Mouse (Mus musculus) C2C12 (cell line): ENCODE measurements at regions not wholly inside any gene's neighbourhood (a gene's known extent, or its start where the extent isn't known, plus 50 kb on each side); places are given as distances from the start of the nearest gene placed in this dataset.

Experiments
- H3K27me3 ChIP-seq: one replicate; pipeline ENCODE4 v1.6.1; 2011; ENCODE audit not compliant: control insufficient read depth, insufficient read depth, insufficient read length
- H3K36me3 ChIP-seq: one replicate; pipeline ENCODE4 v1.6.1; 2011; ENCODE audit not compliant: control insufficient read depth, insufficient read depth
- H3K4me3 ChIP-seq: one replicate; pipeline ENCODE4 v1.5.1; 2011; ENCODE audit warnings: mild to moderate bottlenecking, control low read depth; ENCODE audit not compliant: poor library complexity, insufficient read depth, severe bottlenecking
- H3K79me2 ChIP-seq: one replicate; pipeline ENCODE4 v1.6.1; 2011; ENCODE audit not compliant: control insufficient read depth, insufficient read depth
- H3K79me3 ChIP-seq: one replicate; pipeline ENCODE4 v1.6.1; 2011; ENCODE audit warnings: low read depth, control low read depth
- H3ac ChIP-seq: one replicate; pipeline ENCODE3; 2011; ENCODE audit warnings: low read depth; ENCODE audit not compliant: control insufficient read depth, insufficient read length
- CEBPB ChIP-seq: IDR thresholded peaks from one replicate; pipeline ENCODE4 v1.6.1; 2011; ENCODE audit warnings: low read depth, mild to moderate bottlenecking, control low read depth, moderate library complexity
- CTCF ChIP-seq: IDR thresholded peaks from one replicate; pipeline ENCODE4 v1.5.1; 2011; ENCODE audit not compliant: control insufficient read depth, insufficient read depth, insufficient read length
- FOSL1 ChIP-seq: IDR thresholded peaks from one replicate; pipeline ENCODE4 v1.8.0; 2011; ENCODE audit warnings: mild to moderate bottlenecking, low read length; ENCODE audit not compliant: poor library complexity, insufficient read depth, severe bottlenecking
- MAX ChIP-seq: IDR thresholded peaks from one replicate; pipeline ENCODE4 v1.6.1; 2011; ENCODE audit warnings: mild to moderate bottlenecking, control low read depth
- MYOD1 ChIP-seq: IDR thresholded peaks from one replicate; pipeline ENCODE4 v1.6.1; 2011; ENCODE audit warnings: low read depth; ENCODE audit not compliant: control insufficient read depth, insufficient read length
- MYOG ChIP-seq: IDR thresholded peaks from one replicate; pipeline ENCODE4 v1.6.1; 2011; ENCODE audit not compliant: control insufficient read depth, insufficient read length; ENCODE audit errors: extremely low read depth
- USF1 ChIP-seq: IDR thresholded peaks from one replicate; pipeline ENCODE4 v1.6.1; 2011; ENCODE audit warnings: low read depth, mild to moderate bottlenecking, control low read depth, moderate library complexity

GRCm38 (mm10) chr14:99516703-99517102 lies 218.2 kb downstream of the Klf5 start:
- Histone ChIP-seq H3ac (no peak overlapping the region), H3K4me3 (no peak overlapping the region), H3K79me2 (no peaks in the 10 kb centered on the region), H3K36me3 (no peaks in the 10 kb centered on the region), H3K27me3 (no peaks in the 10 kb centered on the region), H3K79me3 (no peaks in the 10 kb centered on the region)
- TF ChIP-seq USF1 = no peak
- no peak for TF ChIP-seq MAX
- no peak for TF ChIP-seq MYOG
- no peak for TF ChIP-seq FOSL1
- TF ChIP-seq CTCF = no peak
- no peak for TF ChIP-seq CEBPB
- no peak for TF ChIP-seq MYOD1

GRCm38 (mm10) chr14:99520343-99520742 lies 221.9 kb downstream of the Klf5 start:
- TF ChIP-seq CEBPB (no peak), CTCF (no peak), FOSL1 (no peak), MYOD1 (no peak), MYOG (no peak), MAX (no peak), USF1 (no peak)
- no peaks in the 10 kb centered on the region for H3K79me3 ChIP-seq
- no peaks in the 10 kb centered on the region for H3K27me3 ChIP-seq
- no peaks in the 10 kb centered on the region for H3K36me3 ChIP-seq
- H3ac ChIP-seq = no peak overlapping the region
- no peaks in the 10 kb centered on the region for H3K79me2 ChIP-seq
- H3K4me3 ChIP-seq = no peak overlapping the region

GRCm38 (mm10) chr14:99521954-99522523 lies 223.5 kb downstream of the Klf5 start:
- H3ac ChIP-seq = no peak overlapping the region
- no peaks in the 10 kb centered on the region for H3K27me3 ChIP-seq
- H3K36me3 ChIP-seq = no peaks in the 10 kb centered on the region
- TF ChIP-seq MYOD1 (no peak), CEBPB (no peak), CTCF (no peak), MAX (no peak), MYOG (no peak), USF1 (no peak), FOSL1 (no peak)
- no peak overlapping the region for H3K4me3 ChIP-seq
- no peaks in the 10 kb centered on the region for H3K79me2 ChIP-seq
- H3K79me3 ChIP-seq = no peaks in the 10 kb centered on the region

- H3K36me3 ChIP-seq = no peaks in the 10 kb centered on the region
- TF ChIP-seq FOSL1 = peak; percentile 91
- no peak for TF ChIP-seq USF1
- H3K79me3 ChIP-seq = no peaks in the 10 kb centered on the region
- no peaks in the 10 kb centered on the region for H3K27me3 ChIP-seq
- H3K79me2 ChIP-seq = no peaks in the 10 kb centered on the region
- no peak overlapping the region for H3ac ChIP-seq
- no peak overlapping the region for H3K4me3 ChIP-seq
Observed at GRCm38 (mm10) chr14:99535781-99536180, 237.3 kb downstream of the Klf5 start.

GRCm38 (mm10) chr14:99537286-99537685 lies 238.8 kb downstream of the Klf5 start:
- Histone ChIP-seq H3K27me3 (no peaks in the 10 kb centered on the region), H3K79me2 (no peaks in the 10 kb centered on the region), H3ac (no peak overlapping the region), H3K79me3 (no peaks in the 10 kb centered on the region), H3K36me3 (no peaks in the 10 kb centered on the region), H3K4me3 (no peak overlapping the region)
- TF ChIP-seq FOSL1 = no peak
- no peak for TF ChIP-seq MYOG
- no peak for TF ChIP-seq MAX
- TF ChIP-seq MYOD1 = no peak
- TF ChIP-seq CTCF = no peak
- TF ChIP-seq USF1 = no peak
- TF ChIP-seq CEBPB = no peak

- Histone ChIP-seq H3ac (no peak overlapping the region), H3K79me2 (no peaks in the 10 kb centered on the region), H3K4me3 (no peak overlapping the region), H3K27me3 (no peaks in the 10 kb centered on the region), H3K36me3 (no peaks in the 10 kb centered on the region), H3K79me3 (no peaks in the 10 kb centered on the region)
- no peak for TF ChIP-seq MYOD1
- TF ChIP-seq MAX = no peak
- TF ChIP-seq USF1 = no peak
Observed at GRCm38 (mm10) chr14:99541716-99542115, 243.2 kb downstream of the Klf5 start.
